Mouse (Mus musculus): ENCODE measurements around the gene Mettl9. TPM values are rescaled to one million over a fixed set of nuclear protein-coding genes. Genes with fewer than 3 reads are reported as not detected.

The Mettl9 gene
- polyA plus RNA-seq, 1 experiment from 2014 or later: 155 TPM

DNA sequence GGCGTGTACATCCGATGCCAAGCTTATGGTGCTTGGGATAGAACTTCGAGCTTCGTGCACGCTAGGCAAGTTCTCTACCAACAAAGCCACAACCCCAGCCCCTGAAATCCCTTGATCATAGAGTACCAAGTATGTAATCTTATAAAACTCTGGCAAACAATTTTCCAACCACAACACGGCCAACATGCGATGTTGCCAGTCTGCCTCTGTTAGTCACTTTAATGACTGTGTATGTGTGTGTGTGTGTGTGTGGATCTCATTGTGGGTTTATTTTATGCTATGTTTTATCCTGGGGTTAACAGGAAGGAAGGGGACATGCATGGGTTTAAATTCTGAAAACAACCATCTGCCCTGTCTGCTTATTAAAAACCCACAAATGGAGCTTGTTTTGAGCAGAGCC lies 56.5 kb downstream of the Mettl9 start:
- 80% methylated on average over 7 of the region's 7 CpGs for WGBS
- H3K27ac ChIP-seq (ENCODE audit: low read length): no peak overlapping the region

DNA sequence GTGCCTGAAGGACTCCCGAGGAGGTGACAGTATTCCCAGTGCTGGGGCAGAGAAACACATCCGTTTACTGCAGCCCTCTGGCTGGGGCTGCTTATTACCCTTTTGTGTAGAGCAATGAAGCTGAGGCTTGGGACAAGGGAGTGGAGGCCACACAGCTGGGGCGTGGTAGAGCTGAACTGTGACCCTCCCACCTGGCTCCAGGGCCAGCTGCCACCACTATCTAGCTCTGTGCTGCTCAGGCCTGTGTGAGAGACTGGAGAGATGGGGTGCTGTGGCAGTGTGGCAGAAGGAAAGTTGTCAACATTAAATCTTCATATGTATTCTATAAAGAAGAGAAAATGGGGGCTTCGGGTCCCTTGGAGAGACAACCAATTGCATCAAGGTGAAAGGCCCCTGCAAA lies 58.8 kb downstream of the Mettl9 start:
- WGBS: 37% methylated on average over 4 of the region's 4 CpGs
- Histone ChIP-seq H3K9me3 (ENCODE audit: low read length) (no peaks in the 10 kb centered on the region), H3K9ac (replicated peaks; ENCODE audit: low read length) (no peak overlapping the region), H3K4me3 (ENCODE audit: low read length) (no peak overlapping the region), H3K27me3 (ENCODE audit: insufficient read depth, low read length) (no peaks in the 10 kb centered on the region), H3K36me3 (ENCODE audit: insufficient read depth, low read length) (no peaks in the 10 kb centered on the region), H3K4me2 (replicated peaks; ENCODE audit: low read depth, low read length) (no peak overlapping the region), H3K27ac (ENCODE audit: low read length) (no peak overlapping the region), H3K4me1 (ENCODE audit: insufficient read depth, low read length) (no peaks in the 10 kb centered on the region)
- no peak for ATAC-seq (ENCODE audit: low FRiP score, low TSS enrichment)

More for the DNA sequence above, 56.5 kb downstream of the Mettl9 start:
- Histone ChIP-seq H3K4me1 (ENCODE audit: insufficient read depth, low read length) (no peaks in the 10 kb centered on the region), H3K27me3 (ENCODE audit: insufficient read depth, low read length) (no peaks in the 10 kb centered on the region), H3K36me3 (ENCODE audit: insufficient read depth, low read length) (no peaks in the 10 kb centered on the region), H3K4me2 (replicated peaks; ENCODE audit: low read depth, low read length) (no peak overlapping the region), H3K9me3 (ENCODE audit: low read length) (no peaks in the 10 kb centered on the region), H3K4me3 (ENCODE audit: low read length) (no peak overlapping the region), H3K9ac (replicated peaks; ENCODE audit: low read length) (no peak overlapping the region)
- ATAC-seq (ENCODE audit: low FRiP score, low TSS enrichment): no peak

DNA sequence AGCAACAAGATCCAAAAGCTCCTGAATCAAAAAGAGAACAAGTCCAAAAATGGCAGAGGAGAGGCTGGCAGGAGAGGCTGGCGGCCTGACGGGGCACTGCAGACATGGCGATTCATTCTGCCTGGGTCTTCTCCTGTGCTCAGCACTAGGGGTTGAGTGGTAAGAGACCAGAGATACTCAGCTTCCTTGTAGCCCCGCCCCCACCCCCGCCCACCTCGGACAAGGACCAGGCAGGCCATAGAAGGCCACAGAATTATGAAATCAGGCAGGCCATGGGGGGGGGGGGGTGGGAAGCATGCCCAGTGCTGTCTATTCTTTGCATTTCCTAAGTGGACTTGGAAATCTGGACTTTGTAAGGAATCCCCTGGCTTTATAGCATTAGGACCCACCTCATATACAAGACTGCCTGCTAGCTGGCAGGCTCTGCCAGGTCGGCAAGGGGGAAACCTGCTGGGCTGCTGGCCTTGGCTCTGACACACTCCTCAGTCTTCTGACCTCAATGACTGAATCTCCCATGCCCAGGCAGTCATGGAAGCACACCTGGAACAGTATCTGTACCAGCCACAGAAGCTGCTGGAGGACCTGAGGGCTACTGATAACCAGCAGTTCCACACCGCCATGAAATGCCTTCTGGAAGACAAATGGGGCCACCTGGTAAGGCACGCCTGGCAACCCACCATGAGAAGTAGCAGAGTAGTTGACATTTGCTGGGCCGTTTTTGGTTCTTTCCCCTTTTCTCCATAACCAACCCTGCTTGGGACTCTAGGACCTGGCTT lies 64.6 kb downstream of the Mettl9 start:
- no peaks in the 10 kb centered on the region for H3K27me3 ChIP-seq (ENCODE audit: insufficient read depth, low read length)
- no peak for ATAC-seq (ENCODE audit: low FRiP score, low TSS enrichment)
- H3K4me1 ChIP-seq (ENCODE audit: insufficient read depth, low read length): no peaks in the 10 kb centered on the region
- H3K36me3 ChIP-seq (ENCODE audit: insufficient read depth, low read length): no peaks in the 10 kb centered on the region
- no peak overlapping the region for H3K27ac ChIP-seq (ENCODE audit: low read length)
- H3K4me2 ChIP-seq (replicated peaks; ENCODE audit: low read depth, low read length): no peak overlapping the region
- no peak overlapping the region for H3K4me3 ChIP-seq (ENCODE audit: low read length)
- no peak overlapping the region for H3K9ac ChIP-seq (replicated peaks; ENCODE audit: low read length)
- no peaks in the 10 kb centered on the region for H3K9me3 ChIP-seq (ENCODE audit: low read length)
- 75% methylated on average over 10 of the region's 10 CpGs for WGBS

DNA sequence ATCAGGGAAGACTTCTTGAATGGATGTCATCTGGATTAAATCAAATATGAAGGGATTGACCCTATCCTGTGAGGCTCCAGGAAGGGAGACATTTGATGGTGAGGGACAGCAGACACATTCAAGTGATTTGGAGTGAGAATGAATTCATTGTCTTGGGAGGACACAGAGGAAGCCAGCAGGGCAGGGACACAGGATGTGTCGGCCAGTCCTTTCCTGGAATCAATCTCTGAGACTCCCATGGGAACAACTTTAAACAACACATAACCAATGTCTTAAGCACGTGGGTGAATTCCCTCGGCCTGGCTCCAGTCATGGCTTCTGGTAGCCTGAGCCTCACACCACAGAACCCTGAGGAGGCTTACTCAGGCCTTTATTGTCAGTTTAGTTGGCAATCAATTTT lies 73.6 kb downstream of the Mettl9 start:
- H3K4me2 ChIP-seq (replicated peaks; ENCODE audit: low read depth, low read length): no peak overlapping the region
- no peaks in the 10 kb centered on the region for H3K36me3 ChIP-seq (ENCODE audit: insufficient read depth, low read length)
- no peaks in the 10 kb centered on the region for H3K4me1 ChIP-seq (ENCODE audit: insufficient read depth, low read length)
- no peak overlapping the region for H3K9ac ChIP-seq (replicated peaks; ENCODE audit: low read length)
- WGBS: 44% methylated on average over 3 of the region's 3 CpGs
- ATAC-seq (ENCODE audit: low FRiP score, low TSS enrichment): no peak
- H3K4me3 ChIP-seq (ENCODE audit: low read length): no peak overlapping the region
- no peak overlapping the region for H3K27ac ChIP-seq (ENCODE audit: low read length)
- no peaks in the 10 kb centered on the region for H3K27me3 ChIP-seq (ENCODE audit: insufficient read depth, low read length)
- H3K9me3 ChIP-seq (ENCODE audit: low read length): no peaks in the 10 kb centered on the region

DNA sequence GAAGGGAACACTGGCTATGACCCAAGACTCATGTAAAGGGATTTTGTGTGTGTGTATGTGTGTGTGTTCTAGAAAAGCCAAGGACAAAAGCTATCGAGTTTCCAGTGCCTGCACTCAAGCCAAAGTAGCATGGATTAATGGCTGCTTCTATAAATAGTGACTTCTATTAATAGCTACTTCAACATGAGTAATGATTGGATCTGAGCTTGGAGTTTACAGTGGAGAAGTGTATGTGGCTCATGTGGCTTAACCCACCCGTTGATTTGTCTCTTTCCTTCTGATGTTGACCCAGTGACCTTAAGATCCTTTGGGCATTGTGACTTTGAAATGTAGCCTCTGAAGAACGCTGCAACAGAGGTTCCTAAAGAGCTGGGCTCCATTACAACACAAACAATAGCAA lies 77.1 kb downstream of the Mettl9 start:
- ATAC-seq (ENCODE audit: low FRiP score, low TSS enrichment): no peak
- no peaks in the 10 kb centered on the region for H3K36me3 ChIP-seq (ENCODE audit: insufficient read depth, low read length)
- H3K4me3 ChIP-seq (ENCODE audit: low read length): no peak overlapping the region
- H3K27me3 ChIP-seq (ENCODE audit: insufficient read depth, low read length): no peaks in the 10 kb centered on the region
- WGBS: 10% methylated on average over 3 of the region's 3 CpGs
- H3K27ac ChIP-seq (ENCODE audit: low read length): no peak overlapping the region
- no peak overlapping the region for H3K9ac ChIP-seq (replicated peaks; ENCODE audit: low read length)
- H3K4me2 ChIP-seq (replicated peaks; ENCODE audit: low read depth, low read length): no peak overlapping the region
- no peaks in the 10 kb centered on the region for H3K4me1 ChIP-seq (ENCODE audit: insufficient read depth, low read length)
- no peaks in the 10 kb centered on the region for H3K9me3 ChIP-seq (ENCODE audit: low read length)

DNA sequence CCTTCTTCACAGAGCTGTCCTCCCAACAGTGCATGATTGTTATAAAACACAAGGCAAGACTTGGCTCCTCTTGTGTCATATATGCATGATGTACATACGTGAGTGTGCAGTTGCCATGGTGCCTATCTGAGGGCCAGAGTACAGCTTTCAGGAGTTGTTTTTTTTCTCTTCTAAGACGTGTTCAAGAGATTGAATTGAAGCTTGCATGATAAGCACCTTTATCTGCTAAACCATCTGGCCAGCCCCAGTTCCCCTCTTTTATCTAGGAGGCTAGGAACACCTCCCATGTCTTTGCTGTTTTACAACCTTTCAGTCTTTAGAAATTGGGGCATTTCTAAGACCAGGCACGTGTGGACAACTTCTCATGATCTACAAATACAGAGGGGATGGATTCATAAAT lies 77.5 kb downstream of the Mettl9 start:
- Histone ChIP-seq H3K4me2 (replicated peaks; ENCODE audit: low read depth, low read length) (no peak overlapping the region), H3K4me3 (ENCODE audit: low read length) (no peak overlapping the region), H3K4me1 (ENCODE audit: insufficient read depth, low read length) (no peaks in the 10 kb centered on the region), H3K9ac (replicated peaks; ENCODE audit: low read length) (no peak overlapping the region), H3K9me3 (ENCODE audit: low read length) (no peaks in the 10 kb centered on the region), H3K27me3 (ENCODE audit: insufficient read depth, low read length) (no peaks in the 10 kb centered on the region), H3K36me3 (ENCODE audit: insufficient read depth, low read length) (no peaks in the 10 kb centered on the region), H3K27ac (ENCODE audit: low read length) (no peak overlapping the region)
- 36% methylated on average over 3 of the region's 3 CpGs for WGBS
- no peak for ATAC-seq (ENCODE audit: low FRiP score, low TSS enrichment)

DNA sequence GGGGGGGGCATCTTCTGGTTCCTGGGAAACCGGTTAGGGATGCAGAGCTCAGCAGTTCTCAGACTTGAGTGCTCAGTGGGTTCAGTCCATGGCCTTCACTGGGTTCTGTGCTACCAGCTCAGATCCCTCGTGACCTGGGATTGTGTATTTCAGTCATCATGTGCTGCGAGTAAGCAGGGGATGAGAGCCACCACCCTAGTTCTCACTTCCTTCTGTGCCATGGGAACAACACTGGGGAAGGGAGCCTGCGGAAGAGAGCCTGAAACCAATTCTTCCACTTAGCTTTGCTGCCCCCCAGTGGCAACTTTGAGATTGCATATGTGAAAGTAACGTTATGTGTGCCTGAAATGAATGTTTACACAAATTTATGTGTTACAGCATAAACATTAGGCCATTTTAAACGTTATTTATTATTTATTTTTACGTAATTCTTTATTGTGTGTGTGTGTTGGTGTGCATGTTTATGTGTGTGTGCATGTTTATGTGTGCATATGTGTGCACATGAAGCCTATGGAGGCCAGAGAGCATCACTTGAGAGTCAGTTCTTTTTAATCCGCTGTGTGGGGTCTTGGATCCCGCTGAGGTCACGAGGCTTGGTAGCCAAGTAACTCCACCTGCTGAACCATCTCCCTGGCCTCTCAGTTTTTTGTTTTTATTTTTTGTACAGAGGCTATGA lies 86.0 kb downstream of the Mettl9 start:
- Histone ChIP-seq H3K4me1 (ENCODE audit: insufficient read depth, low read length) (no peaks in the 10 kb centered on the region), H3K9me3 (ENCODE audit: low read length) (no peaks in the 10 kb centered on the region), H3K9ac (replicated peaks; ENCODE audit: low read length) (no peak overlapping the region), H3K4me2 (replicated peaks; ENCODE audit: low read depth, low read length) (no peak overlapping the region), H3K27ac (ENCODE audit: low read length) (no peak overlapping the region), H3K27me3 (ENCODE audit: insufficient read depth, low read length) (no peaks in the 10 kb centered on the region), H3K4me3 (ENCODE audit: low read length) (no peak overlapping the region), H3K36me3 (ENCODE audit: insufficient read depth, low read length) (no peaks in the 10 kb centered on the region)
- 12% methylated on average over 10 of the region's 10 CpGs for WGBS
- ATAC-seq (ENCODE audit: low FRiP score, low TSS enrichment): peak; percentile 75

Other genes starting within 250 kb of the Mettl9 start
- not detected in 2 replicates for gene Gm5737, start 222.1 kb upstream of the Mettl9 start, polyA plus RNA-seq (2015; fragmentation: Nextera tagmentation; extraction: Ambion mirVana)
- 27.9 and 31.1 TPM in 2 replicates for gene Eef2k, start 191.6 kb upstream of the Mettl9 start, polyA plus RNA-seq (2015; fragmentation: Nextera tagmentation; extraction: Ambion mirVana)
- 45.6 and 46.4 TPM in 2 replicates for gene Polr3e, start 116.7 kb upstream of the Mettl9 start, polyA plus RNA-seq (2015; fragmentation: Nextera tagmentation; extraction: Ambion mirVana)
- 10.4 and 11.1 TPM in 2 replicates for gene Cdr2, start 52.1 kb upstream of the Mettl9 start, polyA plus RNA-seq (2015; fragmentation: Nextera tagmentation; extraction: Ambion mirVana)
- gene Mfsd13b, start 51.9 kb upstream of the Mettl9 start, polyA plus RNA-seq (2015; fragmentation: Nextera tagmentation; extraction: Ambion mirVana): 0.24 TPM in 1 of 2 replicates, not detected in the other
- 1.3 and 2.1 TPM in 2 replicates for gene Igsf6, start 40.1 kb downstream of the Mettl9 start, polyA plus RNA-seq (2015; fragmentation: Nextera tagmentation; extraction: Ambion mirVana)
- gene Otoa, start 47.2 kb downstream of the Mettl9 start, polyA plus RNA-seq (2015; fragmentation: Nextera tagmentation; extraction: Ambion mirVana): 0.09 and 0.16 TPM in 2 replicates